Mouse (Mus musculus): ENCODE data around the gene Bcar1.

Gene Bcar1

DNA sequence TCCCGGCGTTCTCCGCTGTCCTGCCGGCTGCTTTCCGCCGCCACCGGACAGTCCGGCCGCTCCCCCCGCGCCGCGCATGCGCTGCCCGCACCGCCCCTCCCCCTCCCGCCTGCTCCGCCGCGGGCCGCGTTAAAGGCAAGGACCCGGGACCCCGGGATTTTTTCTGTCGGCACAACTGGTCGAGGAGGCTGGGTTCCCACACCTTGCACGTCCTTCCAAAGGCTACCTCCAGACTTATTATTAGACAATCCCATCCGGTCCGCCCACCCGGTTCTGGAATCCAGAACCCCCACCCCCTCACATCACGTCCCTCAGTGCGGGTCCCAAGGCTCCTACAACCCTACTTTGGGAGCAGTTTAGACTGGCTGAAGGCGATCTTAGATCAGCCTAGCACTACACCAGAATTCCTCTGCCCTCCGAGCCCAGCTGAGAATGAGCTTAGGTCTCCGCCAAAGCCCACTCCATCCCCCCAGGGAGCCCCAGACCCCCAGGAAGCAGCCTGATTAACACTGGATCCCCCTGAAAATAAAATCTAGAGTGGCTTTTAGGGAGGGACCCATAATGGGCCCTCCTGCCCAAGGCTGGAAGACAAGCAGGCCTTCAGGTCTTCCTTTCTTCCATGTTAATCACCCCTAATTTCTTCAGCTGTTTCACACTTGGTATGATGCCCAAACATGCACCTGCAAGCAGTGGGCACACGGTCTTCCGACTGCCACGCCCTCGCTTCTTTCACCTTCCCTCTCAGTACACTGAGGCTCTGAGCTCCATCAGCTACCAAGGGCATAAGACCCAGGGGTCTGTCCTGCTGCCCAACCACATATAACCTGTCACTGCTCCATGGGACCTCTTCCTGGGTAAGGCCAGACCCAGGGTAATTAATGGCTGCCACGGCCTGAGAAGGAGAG lies at the start of gene Bcar1:
Gene Bcar1 (minus strand): TSS at position 18 of the 905 bp plus-strand sequence.
- DNase-seq (ENCODE audit: low spot score in 2 of 2) = no peak

DNA sequence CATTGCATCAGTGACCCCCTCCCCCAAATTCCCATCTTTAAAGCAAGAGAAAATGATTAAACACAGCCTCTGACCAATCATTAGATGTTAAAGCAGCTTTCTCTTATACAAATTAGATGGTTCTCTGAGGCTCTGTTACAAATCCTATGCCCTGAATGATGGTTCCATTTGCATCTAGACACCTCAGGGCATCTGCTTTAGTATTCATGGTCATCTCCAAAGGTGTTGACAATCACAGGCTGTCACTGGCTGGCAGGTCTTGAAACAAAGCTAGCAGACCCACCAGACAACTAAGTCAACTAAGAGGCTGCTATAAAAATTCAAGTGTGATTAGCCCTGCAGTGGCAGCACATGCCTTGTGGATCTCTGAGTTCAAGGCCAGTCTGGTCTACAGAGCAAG lies 46.0 kb upstream of the Bcar1 start:
- DNase-seq (ENCODE audit: low spot score in 2 of 2) = no peak

DNA sequence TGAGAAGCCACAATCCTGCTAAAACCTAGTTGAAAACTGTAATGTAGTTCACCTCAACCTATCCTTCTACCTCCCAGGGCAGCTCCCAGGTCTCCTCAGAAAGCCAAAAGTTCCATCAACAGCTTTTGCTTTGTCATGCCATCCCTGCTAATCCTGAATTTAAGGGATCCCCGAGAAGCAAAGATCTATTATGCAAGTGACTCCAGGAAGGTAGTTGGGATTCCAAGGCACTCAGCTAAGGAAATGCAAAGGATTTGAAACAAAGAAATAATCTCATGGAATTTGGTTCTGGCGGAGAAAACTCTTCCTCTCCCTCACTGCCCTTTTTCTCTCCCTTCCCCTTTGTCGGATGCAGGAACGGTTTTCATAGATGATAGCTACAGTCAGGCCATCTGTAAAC lies 45.6 kb upstream of the Bcar1 start:
- DNase-seq (ENCODE audit: low spot score in 2 of 2) = no peak

DNA sequence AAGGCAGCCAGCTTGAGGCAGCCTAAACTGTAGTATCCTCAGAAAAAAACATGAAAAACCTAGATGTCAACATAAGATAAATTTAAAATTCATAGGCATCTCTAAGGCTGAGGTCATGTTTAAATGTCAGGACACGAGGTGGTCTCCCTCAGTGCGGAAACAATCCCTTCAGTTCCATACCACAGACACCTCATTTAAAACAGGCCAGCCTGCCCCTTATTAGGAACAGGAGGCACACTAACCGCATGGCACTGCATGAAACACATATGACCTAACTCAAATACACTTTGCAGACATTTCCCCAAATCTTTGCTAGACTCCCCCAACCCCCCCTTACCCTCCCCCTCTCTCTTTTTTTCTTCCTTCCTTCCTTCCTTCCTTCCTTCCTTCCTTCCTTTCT lies 44.9 kb upstream of the Bcar1 start:
- no peak for DNase-seq (ENCODE audit: low spot score in 2 of 2)

- no peak for DNase-seq (ENCODE audit: low spot score in 2 of 2)
Observed at GRCm38 (mm10) chr8:111788085-111788484, 44.5 kb upstream of the Bcar1 start.

DNA sequence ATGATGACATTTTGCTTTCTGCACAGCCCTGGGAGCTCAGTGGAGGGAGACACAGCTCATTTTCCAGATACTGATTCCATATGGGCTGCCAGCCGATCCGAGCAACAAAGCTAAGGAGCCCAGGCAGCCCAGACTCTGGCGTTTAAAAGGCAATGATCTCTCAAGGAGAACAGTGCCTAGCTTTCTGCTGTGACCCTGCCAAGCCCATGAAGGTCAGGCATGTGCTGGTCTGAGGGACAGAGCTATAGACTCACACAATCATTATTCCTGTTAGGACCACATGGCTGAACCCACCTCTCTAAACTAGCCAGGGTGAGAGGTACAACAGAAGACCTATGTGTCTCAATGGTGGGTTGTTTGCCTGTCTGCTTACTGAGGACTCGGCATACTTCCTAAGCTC lies 44.1 kb upstream of the Bcar1 start:
- no peak for DNase-seq (ENCODE audit: low spot score in 2 of 2)

- no peak for DNase-seq (ENCODE audit: low spot score in 2 of 2)
Observed at GRCm38 (mm10) chr8:111786701-111787588, 43.3 kb upstream of the Bcar1 start.

- no peak for DNase-seq (ENCODE audit: low spot score in 2 of 2)
Observed at GRCm38 (mm10) chr8:111786116-111786515, 42.5 kb upstream of the Bcar1 start.

DNA sequence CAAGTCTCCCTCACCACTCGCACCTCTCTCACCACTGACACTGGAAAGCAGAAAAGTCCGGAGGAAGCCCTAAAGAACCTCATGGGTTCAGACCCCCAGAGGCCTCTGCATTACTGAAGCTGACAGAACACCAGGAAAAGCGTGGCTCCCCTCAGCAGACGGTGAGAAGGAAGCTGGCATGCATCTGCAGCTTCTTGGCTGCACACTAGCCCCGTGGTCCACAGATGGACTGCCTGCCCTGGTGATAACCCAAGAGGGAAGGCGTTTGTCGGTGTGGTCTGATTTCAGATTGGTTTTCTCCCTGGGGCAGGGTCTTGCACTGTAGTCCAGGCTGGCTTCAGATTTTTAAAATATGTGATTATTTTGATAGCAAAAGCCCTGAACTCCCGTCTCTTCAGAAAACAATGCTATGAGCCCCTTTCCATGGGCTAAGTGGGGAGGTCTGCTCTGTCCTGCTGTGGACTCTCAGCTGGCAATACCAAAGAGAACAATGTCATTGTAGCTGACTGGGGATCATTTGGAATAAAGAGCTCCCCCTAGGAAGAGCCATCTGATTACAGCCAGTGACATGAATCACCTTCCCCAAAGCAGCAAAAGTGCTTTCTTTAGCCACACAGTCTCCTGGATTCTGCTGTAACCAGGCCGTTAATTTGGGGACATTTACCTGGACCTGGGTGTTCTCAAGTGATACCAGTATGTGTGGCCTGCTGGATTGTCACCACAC lies 39.2 kb upstream of the Bcar1 start:
- no peak for DNase-seq (ENCODE audit: low spot score in 2 of 2)

GRCm38 (mm10) chr8:111782161-111782560 lies 38.6 kb upstream of the Bcar1 start:
- no peak for DNase-seq (ENCODE audit: low spot score in 2 of 2)

DNA sequence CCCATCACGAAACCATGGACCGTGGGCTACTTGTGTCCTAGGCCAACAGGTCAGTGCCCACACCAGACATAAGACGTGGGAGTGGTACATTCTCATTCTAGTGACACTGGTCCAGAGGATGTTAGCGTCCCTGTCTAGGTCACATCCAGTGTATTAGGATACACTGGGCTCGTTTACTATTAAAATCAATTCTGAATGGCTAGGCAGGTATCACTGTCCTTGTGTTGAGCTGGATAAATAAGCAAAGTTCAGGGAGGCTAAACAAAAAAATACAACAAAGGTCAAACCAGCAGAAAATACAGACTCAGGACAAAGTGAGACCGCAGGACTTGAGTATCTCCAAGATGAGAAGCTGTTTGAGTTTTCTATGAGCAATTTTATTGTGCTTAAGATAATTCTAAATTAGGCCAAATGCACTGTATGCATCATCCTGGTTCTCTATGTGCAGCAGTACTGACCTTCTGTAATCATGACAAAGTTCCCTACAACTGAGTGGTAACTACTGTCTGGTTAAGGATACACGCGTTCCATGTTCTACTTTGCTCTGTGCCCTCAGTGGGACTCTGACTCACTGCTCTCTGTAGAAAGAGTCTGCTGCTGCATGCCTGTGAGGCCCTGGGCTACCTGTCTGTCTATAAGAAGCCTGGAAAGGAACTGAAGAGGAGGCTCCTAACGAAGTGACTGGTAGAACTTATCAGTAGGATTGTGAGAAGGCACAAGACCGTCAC lies 37.3 kb upstream of the Bcar1 start:
- no peak for DNase-seq (ENCODE audit: low spot score in 2 of 2)

DNA sequence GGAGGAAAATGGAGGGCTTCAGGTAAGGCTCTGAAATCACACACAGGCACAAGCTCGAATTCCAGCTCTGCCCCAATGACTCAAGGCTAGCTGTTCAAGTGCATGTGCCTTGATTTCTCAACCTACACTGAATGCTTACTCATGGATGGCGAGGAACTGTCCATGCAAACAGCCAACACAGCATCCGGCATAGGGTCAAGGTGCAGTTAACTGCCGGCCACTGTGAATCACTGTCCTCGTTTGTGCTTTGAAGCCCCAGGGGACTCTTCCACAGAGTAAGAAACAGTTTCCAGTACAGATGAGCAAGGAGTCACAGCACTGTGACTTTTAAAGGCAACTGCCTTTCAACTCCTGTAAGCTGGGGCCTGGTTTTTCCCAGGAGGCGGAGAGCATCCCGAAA lies 36.1 kb upstream of the Bcar1 start:
- DNase-seq (ENCODE audit: low spot score in 2 of 2) = no peak

- no peak for DNase-seq (ENCODE audit: low spot score in 2 of 2)
Observed at GRCm38 (mm10) chr8:111778801-111779200, 35.2 kb upstream of the Bcar1 start.

- no peak for DNase-seq (ENCODE audit: low spot score in 2 of 2)
Observed at GRCm38 (mm10) chr8:111776492-111776891, 32.9 kb upstream of the Bcar1 start.

GRCm38 (mm10) chr8:111775766-111776165 lies 32.2 kb upstream of the Bcar1 start:
- no peak for DNase-seq (ENCODE audit: low spot score in 2 of 2)

DNA sequence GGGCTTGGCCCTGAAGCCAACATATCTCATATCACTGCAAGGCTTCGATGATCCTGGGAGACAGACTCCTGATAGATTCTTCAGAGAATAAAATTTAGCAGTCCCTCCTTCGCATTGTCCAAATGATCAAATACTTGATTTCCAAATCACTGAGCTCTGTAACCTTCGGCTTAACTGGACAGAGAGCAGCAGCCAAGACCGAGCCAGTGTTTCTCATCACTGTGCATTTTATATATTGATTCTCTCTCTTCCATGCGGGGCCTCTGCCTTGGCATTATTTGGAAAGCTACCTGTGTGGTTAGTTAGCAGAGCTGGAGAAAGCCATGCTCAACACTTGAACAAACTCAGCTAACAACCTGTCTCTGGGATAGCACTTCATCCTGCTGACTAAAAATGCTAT lies 29.9 kb upstream of the Bcar1 start:
- DNase-seq (ENCODE audit: low spot score in 2 of 2) = no peak

DNA sequence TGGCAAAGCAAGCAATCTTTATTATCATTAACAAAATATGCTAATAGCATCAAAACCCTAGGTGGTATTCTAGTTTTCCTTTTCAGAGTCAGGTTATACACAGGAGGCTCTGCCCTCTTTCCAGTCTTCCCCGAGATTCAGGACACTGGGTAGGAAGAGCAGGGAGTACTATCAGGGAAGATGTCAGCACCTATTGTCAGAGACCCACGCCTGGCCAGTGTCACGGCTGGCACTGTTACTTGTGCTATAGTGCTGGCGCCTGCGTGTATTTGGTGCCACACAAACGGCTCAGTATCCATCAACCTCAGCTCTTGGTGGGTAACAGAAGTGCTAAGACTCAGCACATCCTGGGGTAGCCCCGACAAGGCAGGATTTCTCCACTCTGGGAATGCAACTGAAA lies 29.4 kb upstream of the Bcar1 start:
- DNase-seq (ENCODE audit: low spot score in 2 of 2) = no peak

GRCm38 (mm10) chr8:111772083-111772482 lies 28.5 kb upstream of the Bcar1 start:
- no peak for DNase-seq (ENCODE audit: low spot score in 2 of 2)

- DNase-seq (ENCODE audit: low spot score in 2 of 2) = no peak
Observed at GRCm38 (mm10) chr8:111771625-111772020, 28.0 kb upstream of the Bcar1 start.

DNA sequence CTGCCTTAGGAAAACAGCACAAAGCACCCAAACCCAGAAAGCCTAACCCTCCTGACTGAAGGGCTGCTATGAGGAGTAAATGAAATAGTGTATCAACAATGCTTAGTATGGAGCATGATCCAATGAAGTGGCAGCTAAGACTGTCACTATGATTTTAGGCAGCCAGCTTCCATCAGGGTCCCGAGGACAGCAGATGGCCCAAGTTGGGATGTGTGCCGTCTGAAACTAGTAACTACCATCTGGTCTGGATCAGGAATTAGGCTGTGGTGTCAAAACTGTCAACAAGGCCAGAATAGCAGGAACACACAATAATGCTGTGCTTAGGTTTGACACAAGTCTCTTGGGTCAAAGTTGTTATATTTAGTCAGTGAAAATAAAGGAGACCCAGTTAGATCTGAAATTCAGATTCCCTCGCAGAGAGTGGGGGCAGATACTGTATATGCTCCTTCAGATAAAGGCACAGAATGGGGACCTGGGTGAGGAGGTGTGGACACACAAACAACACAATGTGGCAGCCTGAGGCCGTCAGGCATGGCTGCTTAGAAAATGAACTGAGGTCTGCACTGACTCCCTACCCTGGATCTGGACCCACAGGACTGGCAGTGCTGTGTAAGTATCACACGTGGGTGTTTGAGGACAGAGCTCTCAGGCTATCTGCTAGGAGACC lies 27.5 kb upstream of the Bcar1 start:
- no peak for DNase-seq (ENCODE audit: low spot score in 2 of 2)
